Mouse (Mus musculus): ENCODE measurements around the gene Bsph2. TPM values are rescaled to one million over a fixed set of nuclear protein-coding genes. Genes with fewer than 3 reads are reported as not detected.

The Bsph2 gene
- polyA plus RNA-seq (2016; fragmentation: Nextera tagmentation; extraction: Ambion mirVana) = not detected in 2 replicates

DNA sequence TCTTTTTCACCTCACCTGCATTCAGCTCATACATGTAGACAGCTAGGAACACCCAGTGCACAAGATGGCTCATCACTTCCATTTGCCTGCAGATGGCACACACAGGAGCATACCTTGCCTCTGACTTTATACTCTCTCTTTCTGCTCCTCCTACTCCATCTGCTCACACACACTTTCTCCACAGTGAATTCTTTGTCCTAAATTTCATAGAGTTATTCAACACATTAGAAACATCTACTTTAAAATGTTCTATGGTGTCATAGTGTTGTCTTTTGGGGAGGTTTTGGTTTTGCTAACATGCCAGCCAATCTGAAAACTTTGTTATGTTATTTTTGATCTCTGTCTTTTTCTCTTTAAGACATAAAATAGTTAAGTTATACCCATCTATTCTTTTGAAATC, at the start of gene Bsph2:
Bsph2 (minus strand) TSS at position 101 of the 400 bp plus-strand sequence.
- Histone ChIP-seq H3K36me3 (no peaks in the 10 kb centered on the region), H3K4me1 (no peaks in the 10 kb centered on the region), H3K4me2 (replicated peaks) (no peak within 1 kb of the TSS), H3K27ac (replicated peaks) (no peak within 1 kb of the TSS), H3K9me3 (peaks cover 32% of the 10 kb centered on the region), H3K4me3 (no peak within 1 kb of the TSS), H3K9ac (replicated peaks) (no peak within 1 kb of the TSS), H3K27me3 (no peaks in the 10 kb centered on the region)
- ATAC-seq (ENCODE audit: low FRiP score, low read depth) = no peak

DNA sequence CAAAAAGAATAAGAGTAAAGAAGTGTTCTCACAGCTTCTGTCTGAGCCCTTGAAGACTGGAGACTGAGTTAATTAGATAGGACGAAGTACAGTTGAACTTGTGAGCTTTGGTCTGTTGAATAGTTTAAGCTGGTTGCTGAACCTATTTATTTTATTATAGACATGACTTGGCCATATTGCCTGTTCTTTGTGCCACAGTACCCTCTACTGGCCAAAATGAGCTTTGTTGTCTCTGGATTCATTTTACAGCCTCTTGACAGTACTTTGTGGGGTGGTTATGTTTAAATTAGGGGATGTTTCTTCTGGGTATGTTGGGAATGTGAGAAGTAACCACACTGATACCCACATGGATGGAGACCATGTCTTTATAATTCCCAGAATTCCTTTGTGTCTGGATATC, 59.3 kb downstream of the Bsph2 start:
- Histone ChIP-seq H3K9me3 (peaks cover 37% of the 10 kb centered on the region; the same call in 1 of the 2 replicates), H3K27me3 (no peaks in the 10 kb centered on the region), H3K36me3 (no peaks in the 10 kb centered on the region), H3K4me2 (replicated peaks) (no peak overlapping the region), H3K4me3 (no peak overlapping the region), H3K9ac (replicated peaks) (no peak overlapping the region), H3K27ac (replicated peaks) (no peak overlapping the region), H3K4me1 (no peaks in the 10 kb centered on the region)
- WGBS = 63% methylated on average over 1 of the region's 1 CpGs
- no peak for ATAC-seq (ENCODE audit: low FRiP score, low read depth)

Other genes with a start within 250 kb of the Bsph2 start
- 1.1 and 1.3 TPM in 2 replicates for gene Pla2g4c, start 246.4 kb downstream of the Bsph2 start, polyA plus RNA-seq (2016; fragmentation: Nextera tagmentation; extraction: Ambion mirVana)
- 0.14 TPM in 1 of 2 replicates, not detected in the other for gene Cabp5, start 172.9 kb downstream of the Bsph2 start, polyA plus RNA-seq (2016; fragmentation: Nextera tagmentation; extraction: Ambion mirVana)
- not detected in 2 replicates for gene Bsph1, start 120.2 kb downstream of the Bsph2 start, polyA plus RNA-seq (2016; fragmentation: Nextera tagmentation; extraction: Ambion mirVana)
- gene Sult2a5, start 52.9 kb upstream of the Bsph2 start, polyA plus RNA-seq (2016; fragmentation: Nextera tagmentation; extraction: Ambion mirVana) = not detected in 2 replicates
- not detected in 2 replicates for gene Sult2a2, start 162.4 kb upstream of the Bsph2 start, polyA plus RNA-seq (2016; fragmentation: Nextera tagmentation; extraction: Ambion mirVana)

Data from midbrain, embryonic 12.5 days (tissue).